Mouse (Mus musculus) C2C12 (cell line): ENCODE measurements at regions not wholly inside any gene's neighbourhood (a gene's known extent, or its start where the extent isn't known, plus 50 kb on each side); places are given as distances from the start of the nearest gene placed in this dataset.
"Not testable (repeated sequence)": the region's sequence is repeated elsewhere in the genome, so short reads cannot be mapped to it uniquely, and the experiment has no call there.

Source experiments
- H3K27me3 ChIP-seq: one replicate; pipeline ENCODE4 v1.6.1; 2011; ENCODE audit not compliant: control insufficient read depth, insufficient read depth, insufficient read length
- H3K36me3 ChIP-seq: one replicate; pipeline ENCODE4 v1.6.1; 2011; ENCODE audit not compliant: control insufficient read depth, insufficient read depth
- H3K4me3 ChIP-seq: one replicate; pipeline ENCODE4 v1.5.1; 2011; ENCODE audit warnings: mild to moderate bottlenecking, control low read depth; ENCODE audit not compliant: poor library complexity, insufficient read depth, severe bottlenecking
- H3K79me2 ChIP-seq: one replicate; pipeline ENCODE4 v1.6.1; 2011; ENCODE audit not compliant: control insufficient read depth, insufficient read depth
- H3K79me3 ChIP-seq: one replicate; pipeline ENCODE4 v1.6.1; 2011; ENCODE audit warnings: low read depth, control low read depth
- H3ac ChIP-seq: one replicate; pipeline ENCODE3; 2011; ENCODE audit warnings: low read depth; ENCODE audit not compliant: control insufficient read depth, insufficient read length

- not testable (repeated sequence) for H3ac ChIP-seq, H3K4me3 ChIP-seq, H3K36me3 ChIP-seq, H3K79me3 ChIP-seq, H3K27me3 ChIP-seq, H3K79me2 ChIP-seq
Measured at GRCm38 (mm10) chr8:71823655-71824622, 57.9 kb upstream of the Zfp709 start.

DNA sequence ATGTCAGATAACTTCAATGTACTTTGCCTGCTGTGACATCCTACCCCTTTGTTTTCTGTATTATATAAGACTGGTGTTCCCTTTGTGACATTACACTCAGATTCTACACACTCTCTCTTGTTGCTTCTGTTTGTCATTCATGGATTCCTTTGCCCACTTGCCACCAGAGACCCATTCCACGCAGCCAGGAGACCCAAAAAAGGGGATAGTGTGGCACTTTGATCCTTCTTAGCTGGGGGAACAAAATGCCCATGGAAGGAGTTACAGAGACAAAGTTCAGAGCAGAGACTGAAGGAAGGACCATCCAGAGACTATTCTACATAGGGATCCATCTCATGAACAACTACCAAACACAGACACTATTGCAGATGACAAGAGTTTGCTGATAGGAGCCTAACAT, 59.1 kb upstream of the Zfp709 start:
- not testable (repeated sequence) for H3K27me3 ChIP-seq, H3K79me2 ChIP-seq, H3K4me3 ChIP-seq, H3K79me3 ChIP-seq, H3ac ChIP-seq, H3K36me3 ChIP-seq

- H3K79me2 ChIP-seq, H3K79me3 ChIP-seq, H3K4me3 ChIP-seq, H3K27me3 ChIP-seq, H3ac ChIP-seq, H3K36me3 ChIP-seq: not testable (repeated sequence)
Measured at GRCm38 (mm10) chr8:71819936-71820335, 61.9 kb upstream of the Zfp709 start.

- not testable (repeated sequence) for H3K4me3 ChIP-seq, H3ac ChIP-seq, H3K36me3 ChIP-seq, H3K79me3 ChIP-seq, H3K79me2 ChIP-seq, H3K27me3 ChIP-seq
Measured at GRCm38 (mm10) chr8:71819381-71819780, 62.4 kb upstream of the Zfp709 start.

DNA sequence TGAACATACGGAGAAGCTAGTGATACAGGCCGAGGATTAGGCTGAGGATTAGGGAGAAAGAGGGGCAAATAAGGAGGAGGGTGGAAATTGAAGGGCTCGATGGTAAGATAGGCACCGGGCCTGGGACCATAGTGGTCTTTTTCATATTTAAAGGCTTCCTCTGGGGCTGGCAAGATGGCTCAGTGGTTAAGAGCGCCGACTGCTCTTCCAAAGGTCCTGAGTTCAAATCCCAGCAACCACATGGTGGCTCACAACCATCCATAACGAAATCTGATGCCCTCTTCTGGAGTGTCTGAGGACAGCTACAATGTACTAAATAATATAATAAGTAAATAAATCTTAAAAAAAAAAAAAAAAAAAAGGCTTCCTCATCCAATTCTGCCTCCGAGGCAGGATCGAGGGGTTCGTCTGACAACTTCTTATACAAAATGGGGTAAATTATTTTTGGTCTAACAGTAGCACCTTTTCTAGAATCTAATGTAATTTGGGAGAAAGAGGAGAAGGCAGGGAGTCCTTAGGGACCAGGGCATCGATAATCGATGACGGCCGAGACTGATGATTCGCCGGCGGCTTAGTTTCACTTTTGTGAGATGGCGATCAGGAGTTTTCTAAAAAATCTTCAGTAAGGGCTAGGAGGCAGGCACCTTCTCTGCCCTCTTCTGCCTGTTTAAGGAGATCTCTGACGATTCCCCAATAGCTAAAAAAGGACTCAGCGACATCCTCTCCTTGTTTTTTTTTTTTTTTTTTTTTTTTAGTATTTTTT, 65.4 kb upstream of the Zfp709 start:
- H3K4me3 ChIP-seq = peak overlapping the region; percentile 6
- H3ac ChIP-seq, H3K79me3 ChIP-seq, H3K79me2 ChIP-seq, H3K27me3 ChIP-seq, H3K36me3 ChIP-seq: not testable (repeated sequence)

- H3K36me3 ChIP-seq, H3K79me3 ChIP-seq, H3K27me3 ChIP-seq, H3ac ChIP-seq, H3K79me2 ChIP-seq, H3K4me3 ChIP-seq: not testable (repeated sequence)
Measured at GRCm38 (mm10) chr8:71815813-71816212, 66.0 kb upstream of the Zfp709 start.

DNA sequence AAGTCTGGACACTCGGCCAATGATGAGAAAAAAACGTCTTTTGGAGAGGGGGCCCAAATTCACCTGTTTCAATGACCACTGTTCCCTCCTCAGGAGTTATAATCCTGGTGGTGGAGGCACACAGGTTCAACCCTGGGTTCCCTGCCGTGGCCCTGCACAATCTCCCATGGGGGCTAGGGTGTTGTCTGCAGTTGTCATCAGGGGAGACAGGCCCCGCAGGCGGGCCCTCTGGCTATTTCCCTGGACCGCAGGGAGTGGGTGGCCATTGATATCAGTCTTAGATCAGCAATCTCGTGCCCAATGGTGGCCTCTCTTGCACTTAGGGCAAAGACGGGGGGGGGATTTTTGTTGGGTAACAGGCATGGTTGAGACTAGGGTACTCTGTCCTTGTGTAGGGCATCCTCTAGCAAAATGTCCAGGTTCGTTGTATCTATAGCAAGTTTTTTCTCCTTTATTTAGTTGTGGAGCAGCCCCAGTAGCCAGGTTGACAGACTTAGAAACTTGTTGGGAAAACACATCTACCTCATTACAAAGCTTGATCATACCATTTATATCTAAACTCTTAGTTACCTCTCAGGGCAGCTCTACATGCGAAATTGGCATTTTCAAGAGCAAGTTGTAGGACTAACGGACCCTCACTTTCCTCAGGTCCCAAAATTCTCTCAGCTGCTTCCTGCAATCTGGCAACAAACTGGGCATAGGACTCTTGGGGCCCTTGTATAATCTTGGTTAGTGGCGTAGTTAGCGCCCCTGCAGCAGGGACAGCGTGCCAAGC, 66.9 kb upstream of the Zfp709 start:
- not testable (repeated sequence) for H3K79me2 ChIP-seq

DNA sequence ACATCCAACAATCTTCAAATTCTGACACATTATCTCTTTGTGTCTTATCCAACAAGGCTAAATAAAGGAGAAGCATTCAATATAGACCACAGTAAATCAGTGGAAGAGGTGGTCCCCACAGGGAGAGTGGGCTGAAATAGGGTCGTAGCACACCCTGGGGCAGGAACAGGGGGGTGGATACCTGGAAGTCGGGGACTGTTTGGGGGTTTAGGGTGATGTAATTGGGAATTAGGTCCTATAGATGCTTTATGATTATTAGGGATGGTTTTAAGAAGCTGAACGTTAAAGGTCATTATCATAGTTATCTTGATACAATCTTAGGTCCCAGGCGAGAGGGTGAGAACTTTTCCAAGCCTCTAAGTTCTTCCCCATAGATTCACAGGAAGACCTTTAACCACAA, 67.9 kb upstream of the Zfp709 start:
- H3K36me3 ChIP-seq, H3K4me3 ChIP-seq, H3K79me2 ChIP-seq, H3K79me3 ChIP-seq, H3K27me3 ChIP-seq, H3ac ChIP-seq: not testable (repeated sequence)

More for the DNA sequence above, 66.9 kb upstream of the Zfp709 start:
- not testable (repeated sequence) for H3K4me3 ChIP-seq, H3K36me3 ChIP-seq, H3K27me3 ChIP-seq, H3K79me3 ChIP-seq, H3ac ChIP-seq

GRCm38 (mm10) chr8:71813239-71813638, 68.6 kb upstream of the Zfp709 start:
- H3K4me3 ChIP-seq, H3K36me3 ChIP-seq, H3K79me2 ChIP-seq, H3K27me3 ChIP-seq, H3K79me3 ChIP-seq, H3ac ChIP-seq: not testable (repeated sequence)

- not testable (repeated sequence) for H3K36me3 ChIP-seq, H3K79me3 ChIP-seq, H3ac ChIP-seq
Measured at GRCm38 (mm10) chr8:71807788-71808187, 74.0 kb upstream of the Zfp709 start.

DNA sequence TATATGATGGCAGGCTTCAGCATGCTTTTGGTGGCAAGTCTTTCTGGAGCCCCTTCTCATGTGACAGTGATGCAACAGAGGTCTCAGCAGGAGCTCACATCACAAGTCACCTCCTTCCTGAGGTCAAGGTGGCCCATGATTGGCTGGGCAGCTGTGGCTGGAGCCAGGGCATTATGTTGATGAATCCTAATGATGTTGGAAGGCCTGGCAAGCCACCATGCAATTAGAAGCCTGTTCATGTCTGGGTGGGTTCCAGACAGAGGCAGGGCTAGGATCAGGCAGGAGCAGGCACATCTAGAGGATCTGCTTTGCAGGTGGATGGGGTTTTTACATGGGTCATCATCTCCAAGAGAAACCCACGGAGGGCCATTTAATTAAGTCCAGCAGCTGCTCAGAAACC, 77.2 kb upstream of the Zfp709 start:
- not testable (repeated sequence) for H3K36me3 ChIP-seq, H3K4me3 ChIP-seq, H3ac ChIP-seq, H3K27me3 ChIP-seq, H3K79me3 ChIP-seq, H3K79me2 ChIP-seq

More at GRCm38 (mm10) chr8:71807788-71808187, 74.0 kb upstream of the Zfp709 start:
- H3K4me3 ChIP-seq, H3K27me3 ChIP-seq, H3K79me2 ChIP-seq: not testable (repeated sequence)
